In the genomic region with DNA sequence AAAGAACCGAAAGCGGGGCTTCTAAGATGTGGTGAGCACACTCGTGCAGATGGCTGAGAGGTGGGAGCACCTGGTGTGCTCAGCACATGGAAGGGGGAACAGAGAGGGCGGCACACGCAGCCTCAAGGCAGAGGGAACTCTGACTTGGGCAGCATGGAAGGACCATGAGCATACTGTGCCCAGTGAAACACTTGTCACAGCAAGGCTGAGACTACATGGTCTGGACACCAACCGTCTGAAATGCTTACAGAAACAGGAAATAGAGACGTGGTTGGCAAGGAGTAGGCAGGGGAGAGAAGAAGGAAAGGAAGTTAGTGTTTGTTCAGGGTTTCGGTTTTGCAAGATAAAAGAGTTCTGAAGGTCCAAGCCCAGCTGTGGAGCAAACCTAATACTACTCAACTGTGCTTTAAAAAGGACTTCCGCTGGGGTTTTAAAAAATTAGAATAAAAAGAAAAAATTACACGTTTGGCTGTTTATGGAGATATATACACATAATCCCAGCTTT, we compare ENCODE assay signal across 8 mouse cellular contexts. TPM values are rescaled to one million over a fixed set of nuclear protein-coding genes. Genes with fewer than 3 reads are reported as not detected.
DNase-seq lines count a peak whose midpoint lies in the region; ATAC-seq and TF ChIP-seq lines count a peak whose summit lies in the region.

No protein-coding gene starts in this region.

- H3K27ac ChIP-seq in heart, embryonic 11.5 days (ENCODE audit: low read depth, low read length) = peak overlapping the region; percentile 96
- peak overlapping the region; percentile 98 for H3K27ac ChIP-seq in bone marrow macrophage, adult 2 months (ENCODE audit: insufficient read depth, low read depth, low read length)
- 0 out of 2 replicates have a peak overlapping the region, but pooled peaks have one; percentile 35 for H3K27ac ChIP-seq in intestine, embryonic 14.5 days (ENCODE audit: low read depth)
- H3K27ac ChIP-seq in midbrain, embryonic 13.5 days = peak overlapping the region; percentile 58

- 48% methylated on average over 10 of the region's 10 CpGs for WGBS in heart, embryonic 11.5 days (ENCODE audit: insufficient replicate concordance)
- WGBS in intestine, embryonic 14.5 days = 57% methylated on average over 10 of the region's 10 CpGs
- WGBS in midbrain, embryonic 13.5 days = 66% methylated on average over 10 of the region's 10 CpGs

- H3K9me3 ChIP-seq in heart, embryonic 11.5 days (replicated peaks; ENCODE audit: control insufficient read depth, low read length) = no peaks in the 10 kb centered on the region
- no peaks in the 10 kb centered on the region for H3K9me3 ChIP-seq in intestine, embryonic 14.5 days (ENCODE audit: control insufficient read depth, low read length)
- no peaks in the 10 kb centered on the region for H3K9me3 ChIP-seq in midbrain, embryonic 13.5 days

- H3K36me3 ChIP-seq in heart, embryonic 11.5 days (ENCODE audit: control insufficient read depth, insufficient read depth, low read length) = no peaks in the 10 kb centered on the region
- H3K36me3 ChIP-seq in intestine, embryonic 14.5 days (ENCODE audit: control insufficient read depth, insufficient read depth, low read length) = no peaks in the 10 kb centered on the region
- H3K36me3 ChIP-seq in midbrain, embryonic 13.5 days = no peaks in the 10 kb centered on the region; the same call in 1 of the 2 replicates

- H3K27me3 ChIP-seq in heart, embryonic 11.5 days (ENCODE audit: control insufficient read depth, insufficient read depth, low read length) = no peaks in the 10 kb centered on the region
- H3K27me3 ChIP-seq in intestine, embryonic 14.5 days (replicated peaks; ENCODE audit: control insufficient read depth, insufficient read depth, low read length) = no peaks in the 10 kb centered on the region
- H3K27me3 ChIP-seq in midbrain, embryonic 13.5 days = no peaks in the 10 kb centered on the region

- peak overlapping the region; percentile 27; the same call in 1 of the 2 replicates for H3K4me2 ChIP-seq in heart, embryonic 11.5 days
- H3K4me2 ChIP-seq in intestine, embryonic 14.5 days (ENCODE audit: low read length) = no peak overlapping the region
- H3K4me2 ChIP-seq in midbrain, embryonic 13.5 days (replicated peaks) = no peak overlapping the region

- peaks cover 81% of the 10 kb centered on the region for H3K4me1 ChIP-seq in heart, embryonic 11.5 days (ENCODE audit: control insufficient read depth, insufficient read depth, low read length)
- peaks cover 69% of the 10 kb centered on the region for H3K4me1 ChIP-seq in bone marrow macrophage, adult 2 months (ENCODE audit: control insufficient read depth, insufficient read depth, low read length)
- peaks cover 39% of the 10 kb centered on the region for H3K4me1 ChIP-seq in intestine, embryonic 14.5 days (replicated peaks; ENCODE audit: control insufficient read depth, insufficient read depth, low read length)
- H3K4me1 ChIP-seq in midbrain, embryonic 13.5 days (replicated peaks) = peaks cover 57% of the 10 kb centered on the region

- DNase-seq in heart, postnatal 4 days = no peak
- no peak for DNase-seq in intestine, embryonic 14.5 days (ENCODE audit: low spot score)
- DNase-seq in retina, embryonic 14.5 days (ENCODE audit: low spot score) = no peak
- DNase-seq in adrenal gland, postnatal 14 days = no peak
- no peak for DNase-seq in frontal cortex, postnatal 10 days (ENCODE audit: low spot score in 2 of 2)

- no peak for TF ChIP-seq CTCF in bone marrow macrophage, adult 2 months (IDR thresholded peaks at IDR 0.05; ENCODE audit: low read depth, low read length)

- ATAC-seq in heart, embryonic 11.5 days (replicated peaks; ENCODE audit: insufficient number of reproducible peaks, low FRiP score, low TSS enrichment) = no peak
- ATAC-seq in intestine, embryonic 14.5 days (replicated peaks; ENCODE audit: low FRiP score, low TSS enrichment, low read depth) = no peak
- ATAC-seq in midbrain, embryonic 13.5 days = no peak

- no peak for TF ChIP-seq POLR2A in bone marrow macrophage, adult 2 months (IDR thresholded peaks at IDR 0.05; ENCODE audit: borderline replicate concordance, low read depth, low read length)

- no peak overlapping the region for H3K4me3 ChIP-seq in heart, embryonic 11.5 days (ENCODE audit: low read depth, low read length)
- peak overlapping the region; percentile 45 for H3K4me3 ChIP-seq in bone marrow macrophage, adult 2 months (ENCODE audit: insufficient read depth, low read length)
- no peak overlapping the region for H3K4me3 ChIP-seq in intestine, embryonic 14.5 days (ENCODE audit: low read depth, low read length)
- H3K4me3 ChIP-seq in midbrain, embryonic 13.5 days (replicated peaks) = no peak overlapping the region

- 0 out of 2 replicates have a peak overlapping the region, but pooled peaks have one; percentile 44 for H3K9ac ChIP-seq in heart, embryonic 11.5 days (ENCODE audit: low read depth, low read length)
- no peak overlapping the region for H3K9ac ChIP-seq in intestine, embryonic 14.5 days (ENCODE audit: low read length)
- no peak overlapping the region for H3K9ac ChIP-seq in midbrain, embryonic 13.5 days (replicated peaks)

RNA-seq across cellular contexts. Expression of a gene that starts 29.4 kb away (rescaled TPM):
- not detected in 2 replicates for polyA plus RNA-seq in heart, embryonic 11.5 days (2014; fragmentation: Nextera tagmentation; extraction: Ambion mirVana)
- total RNA-seq in heart, postnatal 4 days (2021) = 10 to 100 TPM; 13.0 to 16.1 TPM
- not detected in 2 replicates for polyA plus RNA-seq in bone marrow macrophage, adult 2 months (2012; ENCODE audit: insufficient read depth, insufficient read length, missing spikeins)
- polyA plus RNA-seq in intestine, embryonic 14.5 days (2014; fragmentation: Nextera tagmentation; extraction: Ambion mirVana) = 0.12 and 0.15 TPM in 2 replicates
- polyA plus RNA-seq in midbrain, embryonic 13.5 days (2015; fragmentation: Nextera tagmentation; extraction: Ambion mirVana) = 0.10 TPM in 1 of 2 replicates, not detected in the other
- total RNA-seq in adrenal gland, postnatal 14 days (2021) = 18.4 and 25.7 TPM in 2 replicates

RNA-seq across cellular contexts. Expression of a gene that starts 45.9 kb away (rescaled TPM):
- 26.0 and 29.9 TPM in 2 replicates for polyA plus RNA-seq in heart, embryonic 11.5 days (2014; fragmentation: Nextera tagmentation; extraction: Ambion mirVana)
- 10 to 100 TPM; 48.0 to 50.8 TPM for total RNA-seq in heart, postnatal 4 days (2021)
- 6.9 and 8.0 TPM in 2 replicates for polyA plus RNA-seq in bone marrow macrophage, adult 2 months (2012; ENCODE audit: insufficient read depth, insufficient read length, missing spikeins)
- 21.0 and 21.2 TPM in 2 replicates for polyA plus RNA-seq in intestine, embryonic 14.5 days (2014; fragmentation: Nextera tagmentation; extraction: Ambion mirVana)
- 17.2 and 18.1 TPM in 2 replicates for polyA plus RNA-seq in midbrain, embryonic 13.5 days (2015; fragmentation: Nextera tagmentation; extraction: Ambion mirVana)
- 53.8 and 54.1 TPM in 2 replicates for total RNA-seq in adrenal gland, postnatal 14 days (2021)

Comparison
In these comparisons a context has a peak if more than half of its experiments do, and no peak if none do; other contexts are left out.
1. H3K27ac ChIP-seq: peak in every context shown above with its lines; median percentile 98 in bone marrow macrophage, adult 2 months; 96 in heart, embryonic 11.5 days; 58 in midbrain, embryonic 13.5 days; 35 in intestine, embryonic 14.5 days.